Mouse (Mus musculus) lung, postnatal 36 days (tissue): ENCODE measurements around the gene Sult6b2.

Source experiments
- DNase-seq: peaks from one replicate; pipeline ENCODE4 v3.0.0; 2022; ENCODE audit warnings: mixed read lengths

Sult6b2 gene

DNA sequence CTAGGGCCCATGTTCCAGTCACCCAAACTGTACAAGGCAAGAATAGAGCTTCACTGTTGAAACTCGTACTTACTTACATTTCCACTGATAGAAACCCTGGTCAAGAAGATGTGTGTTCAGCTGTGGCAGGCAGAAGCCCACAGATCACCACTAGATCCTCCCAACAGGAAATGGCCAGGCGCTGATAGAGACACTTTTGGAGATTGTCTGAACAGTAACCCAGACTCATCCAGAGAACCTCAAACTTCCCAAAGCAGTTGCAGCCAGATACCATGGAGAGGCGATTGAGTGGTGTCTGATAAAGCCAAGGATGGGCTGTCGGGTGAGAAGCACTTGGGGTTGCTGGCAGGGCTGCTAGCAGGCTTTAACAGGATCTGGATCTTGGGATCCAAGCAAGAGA is 27.4 kb downstream of the Sult6b2 start:
- DNase-seq: no peak

DNA sequence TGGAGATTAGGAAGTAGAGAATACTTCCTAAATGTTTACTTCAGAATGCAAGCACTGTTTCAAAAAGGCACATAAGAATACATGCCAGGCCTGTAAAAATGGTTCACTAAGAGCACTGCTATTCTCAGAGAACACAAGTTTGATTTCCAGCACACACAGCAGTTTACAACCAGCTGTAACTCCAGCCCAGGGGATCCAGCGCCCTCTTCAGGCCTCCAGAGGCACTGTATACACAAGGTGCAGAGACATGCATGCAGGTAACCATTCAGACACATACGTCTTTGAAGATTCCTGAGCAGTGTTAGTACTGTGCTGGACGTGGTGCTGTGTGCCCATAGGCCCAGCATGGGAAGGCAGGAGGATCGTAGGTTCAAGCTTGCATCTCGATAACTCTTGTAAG is 30.7 kb downstream of the Sult6b2 start:
- DNase-seq: no peak

DNA sequence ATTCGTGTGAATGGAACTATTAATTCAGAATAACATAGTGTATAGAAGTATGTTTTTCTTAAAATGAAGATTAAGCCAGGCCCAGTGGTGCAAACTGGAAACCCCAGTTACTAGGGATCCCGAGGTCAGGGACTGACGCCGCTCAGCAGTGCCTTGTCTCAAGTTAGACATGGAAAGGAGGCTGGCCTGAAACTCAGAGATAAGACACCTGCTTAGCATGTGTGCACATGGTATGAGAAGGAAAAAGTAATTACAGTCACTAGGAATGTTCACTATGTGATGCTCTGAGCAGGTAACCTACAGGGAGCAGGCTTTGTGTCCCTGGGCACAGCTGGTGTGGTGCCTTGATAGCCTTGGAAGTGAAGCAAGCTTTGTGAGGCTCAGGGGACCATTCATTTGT is 32.7 kb downstream of the Sult6b2 start:
- no peak for DNase-seq

DNA sequence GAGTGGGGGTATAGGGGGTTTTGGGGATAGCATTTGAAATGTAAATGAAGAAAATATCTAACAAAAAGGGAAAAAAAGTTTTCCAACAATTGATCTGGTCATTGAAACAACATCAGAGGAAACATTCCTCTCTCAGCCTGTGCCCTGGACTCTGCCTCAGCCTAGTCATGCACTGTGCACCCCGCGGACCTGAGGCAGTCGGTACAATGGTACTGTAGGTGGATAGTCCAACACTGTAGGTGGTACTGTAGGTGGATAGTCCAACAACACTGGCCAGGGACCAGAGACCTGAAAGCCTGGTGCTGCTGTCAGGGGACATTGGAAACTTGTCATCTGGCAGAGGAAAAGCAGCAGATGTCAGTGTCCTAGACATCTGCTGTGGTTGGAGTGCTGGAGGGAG is 34.4 kb downstream of the Sult6b2 start:
- DNase-seq: no peak

DNA sequence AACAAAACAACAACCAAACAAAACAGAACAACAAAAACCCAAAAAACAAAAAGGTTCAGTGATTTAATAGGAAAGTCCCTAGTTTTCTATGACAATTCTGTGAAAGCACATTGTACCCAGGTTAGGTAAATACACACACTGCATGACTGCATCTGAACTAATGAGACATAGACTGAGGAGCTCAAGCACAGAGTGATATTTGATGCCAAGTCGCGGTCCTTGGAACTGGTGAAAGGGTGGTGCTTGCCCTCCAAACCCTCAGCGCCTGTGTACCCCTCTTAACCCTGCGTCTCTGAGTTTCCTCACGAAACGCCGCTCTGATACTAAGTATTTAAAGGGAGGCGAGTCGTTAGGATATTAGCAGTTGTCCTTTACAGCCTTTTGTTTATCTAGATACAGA is 37.0 kb downstream of the Sult6b2 start:
- DNase-seq: no peak

DNA sequence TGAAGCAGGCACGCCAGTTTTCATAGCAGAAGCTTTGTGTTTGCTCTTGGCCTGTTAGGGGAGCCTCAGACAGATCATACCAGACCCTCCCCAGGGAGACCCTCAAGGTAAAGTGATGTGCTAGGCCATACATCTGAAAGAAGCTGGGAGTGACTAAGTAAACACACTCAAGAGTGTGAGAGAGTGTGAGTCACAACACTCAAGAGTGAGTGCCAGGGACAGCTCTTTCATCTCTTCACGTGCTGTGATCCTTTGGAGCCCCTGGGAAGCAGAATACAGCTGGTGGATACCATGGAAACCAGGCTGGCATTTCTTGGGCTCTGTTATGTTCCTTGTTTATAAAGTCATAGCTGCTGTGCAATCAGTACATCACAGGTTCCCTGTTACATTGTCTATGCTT is 39.4 kb downstream of the Sult6b2 start:
- no peak for DNase-seq

DNA sequence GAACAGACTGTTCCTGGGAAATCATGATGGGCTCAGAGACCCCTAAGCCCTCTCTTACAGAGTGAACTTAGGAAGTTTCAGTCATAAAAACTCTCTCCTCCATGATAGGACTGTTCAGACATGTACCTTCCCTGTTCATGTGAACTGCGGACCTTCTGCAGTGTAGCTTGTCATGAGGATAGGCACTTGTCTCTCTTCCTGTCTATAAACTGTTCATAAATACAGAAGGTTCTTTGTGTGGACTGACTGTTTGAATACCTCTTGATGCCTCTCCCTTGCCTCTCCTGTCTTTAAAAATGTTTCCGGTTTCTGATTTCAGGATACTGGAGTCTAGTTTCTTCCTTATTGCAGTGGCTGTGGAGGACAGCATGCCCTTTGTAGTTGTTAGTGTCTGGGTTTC is 44.7 kb downstream of the Sult6b2 start:
- no peak for DNase-seq

DNA sequence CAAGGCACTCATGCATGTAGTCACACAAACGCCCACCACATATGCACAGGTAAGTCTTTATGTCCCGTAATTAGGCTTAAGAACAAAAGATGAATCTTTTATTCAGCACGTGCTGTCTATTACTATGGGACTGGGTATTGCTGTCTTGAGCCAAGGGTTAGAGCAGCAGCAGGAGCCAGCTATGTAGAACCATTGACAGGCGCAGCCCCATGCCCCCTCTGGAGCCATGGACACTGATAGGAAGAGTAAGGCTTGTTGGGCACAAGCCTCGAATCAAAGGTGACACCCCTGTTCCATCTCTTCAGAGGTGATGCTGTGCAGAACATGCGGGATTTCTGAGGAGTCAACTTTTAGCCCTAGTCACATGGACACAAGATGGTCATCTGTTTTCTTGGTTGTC is 45.7 kb downstream of the Sult6b2 start:
- DNase-seq: no peak

DNA sequence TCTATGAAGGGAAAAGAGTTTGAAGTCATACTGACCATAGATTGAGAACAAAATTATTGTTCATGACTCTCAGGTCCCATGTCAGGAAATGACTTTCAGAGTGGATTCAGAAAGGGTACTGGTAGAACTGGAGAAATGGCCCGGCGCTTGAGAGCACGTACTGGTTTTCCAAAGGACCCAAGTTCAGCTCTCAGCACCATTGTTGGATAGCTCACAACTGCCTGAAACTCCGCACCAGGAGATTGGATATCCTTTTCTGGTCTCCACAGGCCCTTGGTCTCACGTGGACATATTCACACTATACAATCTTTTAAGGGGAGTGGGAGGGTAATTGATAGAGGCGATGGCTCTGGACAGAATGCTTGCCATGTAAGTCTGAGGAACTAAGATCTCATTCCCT is 46.3 kb downstream of the Sult6b2 start:
- DNase-seq: no peak

DNA sequence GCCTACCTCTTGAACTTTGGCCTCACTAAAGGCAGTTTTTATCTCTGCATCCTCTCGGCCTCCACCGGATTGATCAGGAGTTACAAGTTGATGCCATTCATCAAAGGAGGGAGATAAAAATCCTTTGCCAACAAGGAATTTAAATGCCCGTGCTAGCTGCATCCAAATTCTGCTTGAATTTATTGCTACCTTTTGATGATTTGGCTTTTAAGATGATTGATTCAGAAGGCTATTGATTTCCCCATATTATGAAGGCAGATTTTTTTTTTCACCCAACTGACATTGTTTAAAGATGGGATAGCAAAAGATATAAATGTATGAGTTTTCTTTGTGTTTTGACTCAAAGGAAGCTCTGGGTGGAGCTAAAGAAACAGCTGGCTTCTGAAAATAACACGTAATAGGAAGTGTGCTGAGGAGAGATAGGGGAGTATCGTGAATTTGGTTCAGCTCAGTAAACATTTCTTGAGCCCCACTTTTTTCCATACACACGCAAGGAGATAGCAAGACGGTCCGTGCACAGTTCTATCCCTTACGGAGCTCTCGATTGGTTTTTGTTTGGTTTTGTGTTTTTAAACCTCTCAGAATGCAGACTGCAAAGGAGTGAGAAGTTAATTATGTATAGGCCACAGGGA is 46.9 kb downstream of the Sult6b2 start:
- peak; percentile 31 for DNase-seq

DNA sequence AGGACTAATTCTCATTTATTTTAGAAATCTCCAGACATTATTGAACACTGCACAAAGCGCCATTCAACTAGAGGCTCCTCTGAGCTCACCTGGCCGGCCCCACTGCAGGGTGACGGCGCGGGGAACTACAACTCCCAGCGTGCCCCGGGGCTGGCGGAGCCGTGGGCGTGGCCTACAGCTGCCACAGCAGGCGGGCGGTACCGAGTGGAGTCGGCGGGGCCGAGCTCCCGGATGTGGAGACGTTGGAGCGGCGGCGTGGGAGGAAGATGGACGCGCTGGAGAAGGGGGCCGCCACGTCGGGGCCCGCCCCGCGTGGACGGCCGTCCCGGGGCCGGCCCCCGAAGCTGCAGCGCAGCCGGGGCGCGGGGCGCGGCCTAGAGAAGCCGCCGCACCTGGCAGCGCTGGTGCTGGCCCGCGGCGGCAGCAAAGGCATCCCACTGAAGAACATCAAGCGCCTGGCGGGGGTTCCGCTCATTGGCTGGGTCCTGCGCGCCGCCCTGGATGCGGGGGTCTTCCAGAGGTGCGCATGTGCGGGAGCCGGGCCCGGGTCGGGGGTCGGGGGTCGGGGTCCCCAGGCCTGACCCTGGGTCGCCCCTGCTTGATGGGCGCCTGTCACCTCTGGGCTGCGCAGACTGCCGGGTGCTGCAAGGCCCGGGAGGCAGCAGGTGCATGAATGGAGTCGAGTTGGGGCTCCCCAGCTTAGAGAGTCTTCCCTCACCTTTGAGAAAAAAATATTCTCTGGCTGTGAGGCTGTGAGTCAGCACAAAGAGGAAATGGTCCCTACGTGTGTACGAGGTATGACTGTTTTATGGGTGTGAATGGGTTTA is 47.6 kb downstream of the Sult6b2 start, which contains the start of gene Cmas:
TSS of gene Cmas (plus strand) at position 180 of the 827 bp plus-strand sequence.
- DNase-seq: peak; percentile 94

DNA sequence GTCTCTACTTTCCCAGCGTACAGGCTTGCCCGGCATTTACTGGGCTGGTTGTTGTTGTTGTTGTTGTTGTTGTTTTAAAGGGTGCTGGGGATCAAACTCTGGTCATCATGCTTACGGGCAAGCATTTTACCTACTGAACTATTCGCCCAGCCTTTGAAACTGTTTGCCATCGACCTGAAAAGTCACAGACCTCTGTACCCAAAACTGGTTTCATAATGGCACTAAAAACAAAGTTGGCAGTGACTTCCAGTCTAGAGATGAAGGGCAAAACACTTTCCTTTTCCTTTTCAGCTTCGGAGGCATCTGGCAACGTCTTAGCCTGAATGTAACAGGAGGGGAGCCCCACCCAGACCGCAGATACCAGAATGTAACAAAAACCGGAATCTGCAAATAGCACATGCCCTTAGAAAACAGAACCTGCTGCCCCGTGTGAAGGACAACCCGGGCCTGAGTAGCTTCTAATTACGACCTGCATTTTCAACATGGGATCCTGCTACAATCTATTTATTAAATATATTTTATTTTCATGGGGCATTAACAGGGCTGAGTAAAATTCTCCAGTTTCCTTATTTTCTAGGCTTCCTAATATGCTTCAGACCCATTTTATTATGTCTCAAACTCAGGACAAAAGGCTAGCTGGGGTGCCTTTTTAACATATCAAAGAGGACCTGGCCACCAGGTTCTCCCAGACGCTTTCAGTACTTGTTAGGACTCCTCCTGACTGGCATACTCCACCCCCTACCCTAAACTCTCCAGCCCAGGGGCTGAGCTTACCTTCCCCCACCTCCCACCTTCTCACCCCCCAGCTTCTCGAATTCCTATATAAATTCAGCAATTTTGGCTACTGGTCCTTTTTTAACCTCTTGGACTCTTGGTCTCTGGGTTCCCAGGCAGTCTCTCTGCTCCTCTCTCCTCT is 51.7 kb downstream of the Sult6b2 start:
- DNase-seq: peak; percentile 72

DNA sequence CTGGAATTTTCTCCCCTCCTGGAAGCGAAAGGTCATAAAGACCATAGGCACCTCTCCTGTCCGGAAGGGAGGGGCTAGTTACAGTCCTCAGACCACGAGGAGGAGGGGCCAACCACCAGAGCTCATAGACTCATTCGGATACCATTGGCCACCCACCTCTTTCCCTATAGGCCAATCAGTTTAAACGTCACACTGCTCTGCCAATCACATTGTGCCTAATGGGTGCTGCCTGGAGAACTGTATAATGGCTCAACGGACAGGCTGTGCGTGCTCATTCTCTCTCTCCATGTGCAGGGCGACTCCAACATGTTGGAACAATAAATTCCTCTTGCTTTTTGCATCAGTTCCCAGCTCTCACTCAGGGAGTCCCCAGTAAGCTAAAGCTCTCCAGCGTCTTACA is 52.9 kb downstream of the Sult6b2 start:
- no peak for DNase-seq

DNA sequence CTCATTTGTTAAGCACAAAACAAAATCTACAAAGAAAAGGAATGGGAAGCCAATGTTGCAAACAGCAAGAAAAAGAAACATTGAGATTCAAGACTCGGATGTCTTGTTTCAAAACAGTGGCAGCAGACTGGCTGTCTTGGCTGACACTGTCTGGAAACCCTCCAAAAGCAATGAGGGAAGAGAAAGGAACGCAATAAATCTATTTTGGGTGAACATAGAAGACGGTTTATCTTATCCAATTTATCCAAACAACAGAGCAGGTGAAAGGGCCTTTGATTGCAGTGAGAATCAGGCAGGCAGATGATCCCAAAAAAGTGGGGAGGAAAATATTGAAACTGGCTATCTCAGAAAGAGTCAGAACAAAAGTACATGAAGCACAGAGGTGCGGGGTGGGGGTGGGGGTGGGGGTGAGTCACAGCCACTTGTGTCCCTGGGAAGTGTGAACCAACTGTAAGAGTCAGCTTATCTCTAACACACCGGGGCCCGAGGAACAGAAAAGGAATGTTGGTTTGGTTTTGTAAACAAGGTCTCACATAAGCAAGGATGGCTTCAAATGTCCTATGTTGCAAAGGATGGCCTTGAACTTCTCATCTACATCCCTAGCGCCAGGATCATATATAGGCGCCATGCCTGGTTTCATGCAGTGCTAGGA is 56.1 kb downstream of the Sult6b2 start:
- peak; percentile 31 for DNase-seq

DNA sequence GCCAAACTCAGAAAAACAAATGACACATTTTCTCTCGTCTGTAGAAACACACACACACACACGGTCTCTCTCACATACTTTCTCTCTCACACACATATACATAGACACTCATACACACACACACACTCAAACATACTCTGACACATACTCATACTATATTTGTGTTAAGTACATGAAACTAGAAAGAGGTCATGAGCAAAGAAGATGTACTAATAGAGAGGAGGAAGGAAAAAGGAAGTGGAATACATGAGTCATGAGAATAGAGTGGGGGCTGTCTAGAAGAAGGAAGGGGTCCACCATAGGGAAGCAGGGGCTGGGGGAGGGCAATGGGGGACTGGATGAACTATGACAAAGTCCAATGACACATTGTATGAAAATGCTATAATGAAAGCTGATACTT is 57.1 kb downstream of the Sult6b2 start:
- no peak for DNase-seq

DNA sequence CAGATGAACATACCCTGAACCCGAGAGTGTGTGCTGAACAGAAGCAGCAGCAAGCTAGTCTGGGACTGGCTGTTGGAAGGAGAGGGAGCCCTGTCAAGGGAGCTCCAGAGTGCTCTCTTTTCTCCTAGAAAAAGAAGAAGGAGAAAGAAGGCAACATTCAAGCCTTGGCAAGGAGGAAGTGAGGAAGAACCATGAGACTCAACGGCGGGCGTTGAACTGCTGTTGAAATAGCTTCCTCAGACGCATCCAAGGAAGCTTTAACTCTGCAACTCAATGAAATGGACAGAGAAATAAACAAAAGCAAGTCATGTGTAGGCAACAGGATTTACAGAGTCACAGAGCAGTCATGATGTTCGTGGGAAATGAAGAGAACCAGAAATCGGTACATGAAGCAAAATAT is 57.5 kb downstream of the Sult6b2 start:
- DNase-seq: peak; percentile 25

DNA sequence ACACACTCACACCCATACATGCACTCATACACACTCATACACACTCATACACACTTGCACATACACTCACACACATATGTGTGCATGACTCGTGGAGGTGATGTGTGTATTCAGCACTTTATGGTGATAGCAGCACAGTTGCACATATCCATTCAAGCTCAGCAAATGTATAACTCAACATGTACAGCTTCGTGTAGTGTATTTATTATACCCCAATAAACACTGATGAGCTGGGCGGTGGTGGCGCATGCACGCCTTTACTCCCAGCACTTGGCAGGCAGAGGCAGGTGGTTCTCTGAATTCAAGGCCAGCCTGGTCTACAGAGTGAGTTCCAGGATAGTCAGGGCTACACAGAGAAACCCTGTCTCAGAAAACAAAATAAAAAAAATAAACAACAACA is 58.8 kb downstream of the Sult6b2 start:
- DNase-seq: no peak

DNA sequence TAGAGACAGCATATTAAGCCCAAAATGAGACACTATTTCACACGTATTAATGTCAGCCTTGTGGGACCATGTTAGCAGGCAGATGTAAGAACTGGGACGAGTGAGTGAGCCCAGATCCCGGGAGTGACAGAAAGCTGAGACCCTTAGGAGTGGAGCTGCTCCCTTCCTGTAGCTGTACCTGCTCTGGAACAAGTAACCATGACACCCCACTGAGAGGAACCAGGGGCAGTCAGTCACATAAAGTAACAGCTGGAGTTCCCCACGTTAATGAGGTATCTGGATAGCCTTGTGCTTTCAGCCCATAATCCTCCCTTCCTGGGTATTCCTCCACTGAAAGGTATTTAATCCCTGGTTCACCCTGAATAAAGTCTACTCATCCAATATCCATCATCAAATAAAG is 61.1 kb downstream of the Sult6b2 start:
- no peak for DNase-seq

DNA sequence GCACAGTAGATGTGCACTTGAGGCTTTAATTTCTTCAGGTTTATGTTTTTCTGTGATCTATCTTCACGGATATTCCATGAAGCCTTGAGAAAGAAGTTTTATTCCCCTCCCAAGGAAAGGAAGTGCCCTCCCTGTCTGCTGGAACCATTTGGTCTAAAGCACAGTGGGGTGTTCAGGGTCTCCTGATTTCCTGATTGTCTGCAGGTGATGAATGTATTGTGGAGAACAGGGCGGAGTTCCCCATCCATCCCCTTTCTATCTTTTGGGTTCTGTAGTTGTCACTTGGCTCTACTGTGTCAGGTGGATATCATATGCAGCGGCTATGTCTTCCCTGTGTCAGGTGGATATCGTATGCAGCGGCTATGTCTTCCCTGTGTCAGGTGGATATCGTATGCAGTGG is 62.5 kb downstream of the Sult6b2 start:
- DNase-seq: no peak

DNA sequence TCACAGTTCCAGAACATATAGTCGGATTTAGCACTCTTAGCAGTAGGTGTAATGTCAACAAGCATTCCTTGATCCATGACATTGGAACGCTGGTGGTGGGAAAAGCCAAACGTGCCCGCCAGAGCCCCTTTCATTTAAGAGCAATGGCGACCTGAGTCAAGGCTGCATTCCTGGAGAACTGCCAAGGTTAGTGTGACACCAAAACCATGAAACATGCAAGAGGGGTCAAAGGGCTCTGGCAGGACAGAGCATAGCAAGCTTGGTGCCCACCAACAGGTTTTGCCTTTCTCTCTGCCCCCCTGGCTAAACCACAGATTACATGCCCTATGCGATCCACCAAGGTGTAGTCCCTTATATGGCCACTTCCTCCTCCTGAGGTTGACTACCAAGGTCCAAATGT is 65.7 kb downstream of the Sult6b2 start:
- DNase-seq: no peak

DNA sequence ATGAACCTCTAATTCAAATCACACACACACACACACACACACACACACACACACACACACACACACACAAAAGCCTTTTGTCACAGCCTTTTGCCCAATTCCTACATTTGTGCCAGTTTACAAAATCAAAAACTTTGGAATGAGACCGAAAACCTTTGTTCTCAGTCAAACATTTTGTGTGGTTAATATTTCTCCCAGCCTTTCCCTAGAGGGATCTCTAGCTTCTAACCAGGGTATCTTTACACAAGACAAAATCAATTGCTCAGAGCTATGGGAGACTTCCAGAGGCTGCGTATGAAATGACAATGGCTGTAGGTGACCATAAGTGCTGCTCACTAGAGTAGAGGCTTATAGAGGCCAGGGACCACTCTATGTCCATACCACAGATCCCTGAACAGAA is 66.1 kb downstream of the Sult6b2 start:
- no peak for DNase-seq

DNA sequence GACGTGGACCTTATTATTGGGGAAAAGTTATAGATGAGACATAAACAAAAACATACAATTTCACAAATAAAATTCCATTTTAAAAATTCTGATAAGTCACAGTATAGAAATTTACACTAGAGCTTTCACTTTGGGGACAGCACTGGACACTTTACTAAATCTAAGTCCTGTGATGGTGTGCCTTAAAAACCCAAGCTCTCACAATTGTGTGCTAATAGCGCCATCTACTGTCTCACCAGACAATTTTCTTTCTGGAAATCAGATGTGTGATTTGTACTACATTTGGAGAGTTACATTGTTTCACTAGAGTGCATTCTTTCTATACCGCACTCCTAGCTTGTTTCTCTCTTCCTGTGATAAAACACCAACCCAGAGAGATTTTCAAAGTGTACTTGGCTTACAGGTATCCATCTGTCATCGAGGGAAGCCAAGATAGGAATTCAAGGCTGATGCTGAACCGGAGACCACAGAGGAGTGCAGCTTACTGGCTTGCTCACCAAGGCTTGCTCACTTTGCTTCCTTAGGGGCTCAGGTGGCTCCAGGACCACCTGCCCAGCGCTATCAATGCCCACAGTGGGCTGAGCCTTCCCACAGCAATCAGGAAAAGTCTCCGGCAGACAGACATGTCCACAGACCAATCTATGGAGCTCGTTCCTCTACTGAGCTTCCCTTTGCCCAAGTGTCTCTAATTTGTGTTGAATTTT is 68.8 kb downstream of the Sult6b2 start:
- DNase-seq: peak; percentile 50
